7 mouse cellular contexts compared by ENCODE assay signal in genomic region chr6:129423734-129424072, GRCm38 (mm10). TPM values are rescaled to one million over a fixed set of nuclear protein-coding genes. Genes with fewer than 3 reads are reported as not detected.
A peak's percentile ranks its signal among the peaks of the same experiment; 100 is the strongest.
DNase-seq lines count a peak whose midpoint lies in the region; ATAC-seq and TF ChIP-seq lines count a peak whose summit lies in the region.

No protein-coding gene starts in this region.

- no peak overlapping the region for H3K9ac ChIP-seq in intestine, embryonic 15.5 days

- H3K27me3 ChIP-seq in intestine, embryonic 15.5 days (replicated peaks): no peaks in the 10 kb centered on the region
- H3K27me3 ChIP-seq in midbrain, embryonic 10.5 days (ENCODE audit: low read depth, poor library complexity, severe bottlenecking): no peaks in the 10 kb centered on the region

- intact Hi-C loops in gastrocnemius, postnatal 14 days (cut with DNase I; ENCODE audit: low total_unique reads): no loop called here
- intact Hi-C loops in left cerebral cortex, postnatal 14 days (cut with DNase I): no loop called here

- no peak for TF ChIP-seq POLR2A in cortical plate, adult 2 months (IDR thresholded peaks at IDR 0.05; ENCODE audit: extremely low read depth, insufficient read depth, low read length)

- H3K4me2 ChIP-seq in intestine, embryonic 15.5 days (replicated peaks): no peak overlapping the region

- DNase-seq in adipocyte (ENCODE audit: low spot score): peak; percentile 78
- DNase-seq in gastrocnemius, postnatal 14 days: peak; percentile 69
- peak; percentile 63 to 78 for DNase-seq in left cerebral cortex, postnatal 14 days (ENCODE audit: low spot score in 2 of 2)
- peak; percentile 72 for DNase-seq in midbrain, embryonic 10.5 days (ENCODE audit: low spot score)
- DNase-seq in right cerebral cortex, postnatal 4 days: peak; percentile 61

- peak; percentile 85 for ATAC-seq in intestine, embryonic 15.5 days

- TF ChIP-seq CTCF in cortical plate, adult 2 months (IDR thresholded peaks at IDR 0.05; ENCODE audit: extremely low read depth, insufficient read depth, low read length): peak; percentile 78

- no peaks in the 10 kb centered on the region for H3K36me3 ChIP-seq in intestine, embryonic 15.5 days
- no peaks in the 10 kb centered on the region for H3K36me3 ChIP-seq in midbrain, embryonic 10.5 days

- no peaks in the 10 kb centered on the region for H3K9me3 ChIP-seq in intestine, embryonic 15.5 days
- H3K9me3 ChIP-seq in midbrain, embryonic 10.5 days (replicated peaks): no peaks in the 10 kb centered on the region

- no peaks in the 10 kb centered on the region for H3K4me1 ChIP-seq in cortical plate, adult 2 months (ENCODE audit: control insufficient read depth, insufficient read depth, low read length)
- peaks cover 8% of the 10 kb centered on the region for H3K4me1 ChIP-seq in intestine, embryonic 15.5 days (replicated peaks)
- H3K4me1 ChIP-seq in midbrain, embryonic 10.5 days: no peaks in the 10 kb centered on the region

- no peak overlapping the region for H3K4me3 ChIP-seq in cortical plate, adult 2 months (ENCODE audit: insufficient read depth, low read length)
- no peak overlapping the region for H3K4me3 ChIP-seq in intestine, embryonic 15.5 days (replicated peaks)
- no peak overlapping the region for H3K4me3 ChIP-seq in midbrain, embryonic 10.5 days

- WGBS in intestine, embryonic 15.5 days: 18% methylated on average over 1 of the region's 1 CpGs
- 10% methylated on average over 1 of the region's 1 CpGs for WGBS in midbrain, embryonic 10.5 days

- no peak overlapping the region for H3K27ac ChIP-seq in cortical plate, adult 2 months (ENCODE audit: insufficient read depth, low read length)
- H3K27ac ChIP-seq in intestine, embryonic 15.5 days: no peak overlapping the region
- no peak overlapping the region for H3K27ac ChIP-seq in midbrain, embryonic 10.5 days (replicated peaks)

RNA-seq across cellular contexts. Expression of gene Clec9a, which starts 15.0 kb away (rescaled TPM):
- not detected in 2 replicates for polyA plus RNA-seq in cortical plate, adult 2 months (2012; rRNA removed)
- total RNA-seq in gastrocnemius, postnatal 14 days (2021): not detected
- polyA plus RNA-seq in intestine, embryonic 15.5 days (2015; fragmentation: Nextera tagmentation; extraction: Ambion mirVana): 0.13 and 0.20 TPM in 2 replicates
- not detected for total RNA-seq in left cerebral cortex, postnatal 14 days (2021)
- 0.11 and 0.21 TPM in 2 replicates for polyA plus RNA-seq in midbrain, embryonic 10.5 days (2016; fragmentation: Nextera tagmentation; extraction: Ambion mirVana)

RNA-seq across cellular contexts. Expression of gene Clec1b, which starts 26.6 kb away (rescaled TPM):
- 0.10 TPM in 1 of 2 replicates, not detected in the other for polyA plus RNA-seq in cortical plate, adult 2 months (2012; rRNA removed)
- under 1 TPM in 1 of 2 experiments, not detected in 1; 0.35 TPM for total RNA-seq in gastrocnemius, postnatal 14 days (2021)
- 1.2 and 1.3 TPM in 2 replicates for polyA plus RNA-seq in intestine, embryonic 15.5 days (2015; fragmentation: Nextera tagmentation; extraction: Ambion mirVana)
- total RNA-seq in left cerebral cortex, postnatal 14 days (2021): under 1 TPM in 1 of 2 experiments, not detected in 1; 0.46 TPM
- polyA plus RNA-seq in midbrain, embryonic 10.5 days (2016; fragmentation: Nextera tagmentation; extraction: Ambion mirVana): 12.0 and 20.7 TPM in 2 replicates

RNA-seq across cellular contexts. Expression of gene Clec1a, which starts 28.1 kb away (rescaled TPM):
- polyA plus RNA-seq in cortical plate, adult 2 months (2012; rRNA removed): 0.47 and 0.73 TPM in 2 replicates
- 1 to 10 TPM; 3.5 to 4.5 TPM for total RNA-seq in gastrocnemius, postnatal 14 days (2021)
- polyA plus RNA-seq in intestine, embryonic 15.5 days (2015; fragmentation: Nextera tagmentation; extraction: Ambion mirVana): 3.8 and 4.3 TPM in 2 replicates
- 1 to 10 TPM; 1.4 to 2.1 TPM for total RNA-seq in left cerebral cortex, postnatal 14 days (2021)
- 0.42 and 0.68 TPM in 2 replicates for polyA plus RNA-seq in midbrain, embryonic 10.5 days (2016; fragmentation: Nextera tagmentation; extraction: Ambion mirVana)

RNA-seq across cellular contexts. Expression of gene Clec12b, which starts 38.0 kb away (rescaled TPM):
- 0.06 and 0.19 TPM in 2 replicates for polyA plus RNA-seq in cortical plate, adult 2 months (2012; rRNA removed)
- not detected for total RNA-seq in gastrocnemius, postnatal 14 days (2021)
- not detected in 2 replicates for polyA plus RNA-seq in intestine, embryonic 15.5 days (2015; fragmentation: Nextera tagmentation; extraction: Ambion mirVana)
- not detected for total RNA-seq in left cerebral cortex, postnatal 14 days (2021)
- not detected in 2 replicates for polyA plus RNA-seq in midbrain, embryonic 10.5 days (2016; fragmentation: Nextera tagmentation; extraction: Ambion mirVana)
